Mouse (Mus musculus): ENCODE measurements around the gene Spint2.

DNA sequence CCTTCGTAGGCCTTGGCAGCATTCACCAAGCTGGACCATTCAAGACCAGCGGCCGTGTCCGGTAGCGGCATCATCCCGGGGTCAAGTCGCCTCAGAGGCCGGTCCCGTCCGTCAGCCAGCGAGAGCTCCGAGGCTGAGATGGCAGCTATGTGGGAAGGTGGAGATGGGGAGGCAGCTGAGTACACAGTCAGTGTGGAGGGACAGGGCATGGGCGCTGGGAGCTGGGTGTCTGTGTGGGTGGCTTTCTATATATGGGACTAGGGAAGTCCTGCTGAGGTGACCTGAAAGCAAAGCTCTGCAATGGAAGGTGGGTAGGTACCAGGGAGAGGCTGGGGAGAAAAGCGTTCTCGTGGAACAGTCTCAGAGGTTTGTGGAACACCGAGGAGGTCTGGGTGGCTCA lies 47.3 kb upstream of the Spint2 start:
- TF ChIP-seq CTCF (IDR thresholded peaks at IDR 0.05; ENCODE audit: borderline replicate concordance, control insufficient read depth, extremely low read depth, insufficient read depth, low read length, poor library complexity) (no peak), POLR2A (IDR thresholded peaks at IDR 0.05; ENCODE audit: control insufficient read depth, extremely low read depth, insufficient read depth, low read length, poor library complexity) (no peak)

Measured in thymus, adult 2 months (tissue).